Mouse (Mus musculus) heart, postnatal 10 days (tissue): ENCODE results near the gene Got1. TPM values are rescaled to one million over a fixed set of nuclear protein-coding genes. Genes with fewer than 3 reads are reported as not detected.

Experiments used
- DNase-seq, 2 experiments: peaks; one replicate each; pipeline ENCODE4 v3.0.0; 2021
- intact Hi-C: fragments of 180-260 bp; cut with DNase I; formaldehyde crosslinking; loops from one replicate; pipeline ENCODE4 v1.15.1; 2025
- total RNA-seq, 2 experiments: library from RNA; stranded (reverse); gene quantifications; 2 replicates each; pipeline ENCODE4 v1.2.3; 2021

Got1 gene
- 100 to 1,000 TPM; 438 to 489 TPM for total RNA-seq

DNA sequence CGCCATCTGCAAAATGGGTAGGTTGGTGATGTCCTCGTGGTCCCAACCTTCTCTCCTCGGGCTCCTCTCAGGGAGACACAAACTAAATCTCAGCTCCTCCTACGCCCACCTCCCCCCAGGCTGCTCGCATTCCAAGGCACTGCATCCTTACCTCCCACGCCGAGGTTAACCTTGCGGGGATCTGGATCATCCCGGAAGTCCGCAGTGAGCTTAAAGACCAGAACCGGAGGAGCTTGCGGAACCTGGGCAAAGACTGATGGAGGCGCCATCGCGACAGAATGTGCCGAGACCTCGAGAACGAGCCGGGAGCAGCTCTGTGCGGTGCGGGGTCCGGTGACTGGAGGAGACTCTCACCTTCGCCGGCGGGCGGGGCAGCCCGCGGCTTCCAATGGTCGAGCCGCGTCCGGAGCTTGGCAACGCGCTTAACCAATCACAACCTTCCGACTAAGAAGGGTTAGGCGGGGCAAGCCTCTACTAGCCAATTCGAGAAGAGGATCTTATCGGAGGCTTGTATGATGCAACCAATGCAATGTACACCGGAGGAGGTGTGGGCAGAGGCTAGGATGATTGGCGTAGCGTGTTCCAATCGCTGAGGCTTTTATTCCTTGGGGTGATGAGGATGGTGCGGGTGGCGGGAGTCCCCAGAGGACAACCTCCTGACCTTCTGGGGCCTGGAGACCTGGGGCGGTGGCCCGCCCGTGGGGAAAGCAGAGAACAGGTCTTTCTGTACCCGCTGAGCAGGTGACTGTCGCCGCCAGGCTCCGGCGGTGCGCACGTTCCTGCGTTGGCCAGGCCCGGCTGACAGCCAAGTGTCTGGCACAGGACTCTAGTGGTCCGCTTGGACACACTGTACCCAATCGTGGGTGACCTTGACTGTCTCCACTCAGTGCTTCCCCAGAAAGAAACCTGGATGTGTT is at the start of gene Got1:
Gene Got1, minus strand, starts transcription at position 419 of the 917 bp plus-strand sequence.
- peak; percentile 96 to 98 for DNase-seq
- intact Hi-C loops = no loop called here

DNA sequence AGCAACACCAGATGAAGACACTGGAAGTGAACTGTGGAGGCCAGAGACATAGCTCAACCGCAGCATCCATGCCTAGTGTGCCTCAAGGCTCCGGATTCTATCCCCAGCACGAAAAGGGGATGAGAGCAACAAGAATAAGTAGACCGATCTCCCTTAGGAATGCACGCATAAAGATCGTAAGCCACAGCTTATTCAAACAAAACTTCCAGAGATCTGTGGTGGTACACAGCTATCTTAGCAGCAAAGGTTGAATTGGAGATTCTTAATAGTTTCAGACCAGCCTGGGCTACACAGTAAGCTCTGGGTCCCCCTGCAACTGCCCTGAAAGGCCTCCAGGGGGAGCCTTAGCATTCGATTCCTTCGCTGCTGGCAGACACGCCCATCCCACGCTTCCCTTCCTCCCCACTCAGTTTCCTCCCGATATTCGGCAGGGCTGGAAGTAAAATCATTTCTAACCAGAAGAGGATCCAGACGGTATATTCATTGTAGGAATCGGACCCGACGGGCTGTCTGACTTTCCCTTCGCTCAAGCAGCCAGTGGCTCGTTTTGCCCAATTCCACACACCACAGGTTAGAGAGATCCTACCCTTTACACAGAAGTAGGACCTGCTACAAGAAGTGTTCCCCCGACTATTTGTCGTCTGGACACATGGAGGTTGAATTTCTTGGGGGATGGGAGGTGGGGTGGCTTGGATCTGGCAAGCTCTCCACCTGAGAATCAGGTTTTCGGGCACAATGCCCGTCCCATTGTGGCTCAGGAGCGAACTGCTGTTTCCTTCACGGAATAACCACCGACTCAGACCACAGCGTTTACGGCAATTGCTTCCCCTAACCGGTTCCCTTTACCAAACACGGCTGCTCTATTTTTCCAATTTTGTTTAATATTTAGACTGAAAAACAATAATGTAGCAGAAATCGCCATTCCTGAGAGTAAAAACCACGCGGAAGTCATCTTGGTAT is 46.7 kb upstream of the Got1 start:
- DNase-seq = peak; percentile 77 to 84
- intact Hi-C loops = loop anchor here (1.0 to 2.0 kb wide), 3 partner anchors 54 to 84 kb away; no protein-coding TSS in a partner anchor

DNA sequence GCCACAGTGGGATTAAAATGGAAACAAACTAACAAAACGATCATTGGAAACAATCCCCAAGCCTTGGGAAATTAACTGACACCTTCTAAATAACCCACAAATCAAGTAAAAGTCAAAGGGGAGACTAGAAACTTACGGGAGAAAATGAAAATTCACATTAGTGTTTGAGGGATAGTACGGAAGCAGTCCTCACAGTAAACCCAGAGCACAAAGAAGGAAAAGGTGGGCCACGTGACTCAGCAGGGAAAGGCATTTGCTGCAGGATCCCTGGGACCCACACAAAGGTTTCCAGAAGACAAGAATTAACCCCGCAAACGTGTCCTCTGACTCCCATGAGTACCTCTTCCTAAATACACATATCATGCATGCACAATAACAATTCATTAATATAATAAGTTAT is 44.7 kb upstream of the Got1 start:
- no peak for DNase-seq
- intact Hi-C loops = no loop called here

DNA sequence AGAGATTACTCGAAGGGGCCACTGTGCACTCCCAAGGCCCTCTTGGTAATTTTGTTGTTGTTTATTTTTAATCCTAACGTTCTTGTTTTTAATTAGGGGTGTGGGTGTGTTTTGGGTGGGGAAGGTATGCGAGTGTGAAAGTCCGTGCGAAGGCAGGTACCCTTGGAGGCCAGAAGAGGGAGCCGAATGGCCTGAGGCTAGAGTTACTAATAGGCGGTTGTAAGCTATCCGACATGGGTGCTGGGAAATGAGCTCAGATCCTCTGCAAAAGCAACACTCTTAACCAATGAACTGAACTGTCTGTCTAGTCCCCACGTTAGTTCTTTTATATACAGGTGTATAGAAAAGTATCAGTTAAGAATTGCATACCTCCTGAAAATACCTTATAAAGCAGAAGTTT is 43.9 kb upstream of the Got1 start:
- DNase-seq = no peak
- intact Hi-C loops = no loop called here

DNA sequence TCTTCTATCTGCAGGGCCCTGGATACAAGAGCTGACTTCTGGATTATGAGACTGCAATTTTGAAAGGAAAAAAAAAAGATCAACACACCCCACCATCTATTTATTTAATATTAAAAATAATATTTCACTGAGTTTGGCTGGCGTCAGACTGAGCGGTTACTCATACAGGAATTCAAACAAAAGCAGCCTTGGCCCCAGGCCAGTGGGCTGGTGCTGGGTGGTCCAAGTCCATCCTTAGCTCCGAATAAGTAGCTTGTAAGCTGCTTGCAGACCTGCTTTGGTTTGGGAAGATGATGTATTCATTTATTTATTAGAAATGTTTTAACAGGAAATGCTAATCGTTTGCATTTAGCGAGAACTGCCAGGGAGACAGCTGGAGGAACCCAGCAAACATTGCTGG is 38.8 kb upstream of the Got1 start:
- intact Hi-C loops = no loop called here

DNA sequence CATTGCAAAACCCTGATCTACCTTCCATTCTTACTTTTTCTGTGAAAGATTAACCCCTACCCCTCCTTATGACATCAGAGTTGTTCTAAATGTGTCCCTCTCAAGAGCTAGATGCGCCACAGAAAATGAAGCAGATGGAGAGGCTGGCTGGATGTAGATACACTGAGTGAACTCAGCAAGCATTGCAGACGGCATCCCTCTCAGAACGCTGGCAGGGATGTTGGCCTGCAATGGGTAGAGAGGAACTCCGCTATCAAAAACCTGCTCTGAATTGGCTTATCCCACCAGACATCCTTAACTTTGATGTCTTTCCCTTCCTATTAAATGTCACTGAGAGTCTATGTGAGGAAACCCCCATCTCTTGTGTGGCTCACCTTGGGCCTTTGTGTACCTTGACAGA is 37.4 kb upstream of the Got1 start:
- DNase-seq = no peak
- intact Hi-C loops = no loop called here

More for the DNA sequence above, 38.8 kb upstream of the Got1 start:
- peak; percentile 29 to 49 for DNase-seq

DNA sequence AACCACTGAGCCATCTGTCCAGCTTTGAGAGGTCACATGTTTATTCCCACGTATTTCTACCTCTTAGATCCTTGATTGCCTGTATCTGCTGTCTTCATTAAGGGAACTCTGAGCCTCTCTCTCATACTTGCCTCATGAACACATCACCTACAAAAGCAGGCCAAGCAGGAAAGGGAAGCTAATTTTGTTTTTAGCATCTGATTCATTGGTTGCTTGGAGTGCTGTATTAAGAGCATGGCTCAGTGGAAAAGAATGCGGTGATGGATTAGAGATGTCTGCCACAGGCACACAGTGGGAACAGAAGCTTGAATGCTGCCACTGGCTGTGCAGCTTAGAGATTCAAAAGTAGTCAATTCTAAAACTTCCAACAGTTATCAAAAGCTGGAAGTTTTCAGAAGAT is 35.8 kb upstream of the Got1 start:
- intact Hi-C loops = no loop called here
- no peak for DNase-seq

DNA sequence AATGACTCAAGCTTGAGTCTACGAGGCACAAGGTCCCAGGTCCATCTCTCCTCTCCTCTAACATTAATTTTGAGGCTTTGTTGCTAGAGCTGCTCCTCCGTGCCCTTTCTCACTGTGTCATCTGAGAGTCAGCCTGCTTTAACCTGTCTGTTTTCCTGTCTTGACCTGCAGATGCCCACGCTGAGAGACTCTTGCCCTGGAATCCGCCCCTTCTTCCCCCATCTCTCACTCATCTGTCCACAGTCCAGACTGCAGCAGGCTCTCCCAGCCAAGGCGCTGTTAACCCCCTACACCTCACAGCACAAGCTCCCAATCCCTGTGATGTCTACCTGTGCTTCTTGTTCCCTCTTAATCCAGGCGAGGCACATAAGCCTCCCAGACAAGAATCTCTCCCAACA is 27.1 kb upstream of the Got1 start:
- no peak for DNase-seq
- intact Hi-C loops = no loop called here

DNA sequence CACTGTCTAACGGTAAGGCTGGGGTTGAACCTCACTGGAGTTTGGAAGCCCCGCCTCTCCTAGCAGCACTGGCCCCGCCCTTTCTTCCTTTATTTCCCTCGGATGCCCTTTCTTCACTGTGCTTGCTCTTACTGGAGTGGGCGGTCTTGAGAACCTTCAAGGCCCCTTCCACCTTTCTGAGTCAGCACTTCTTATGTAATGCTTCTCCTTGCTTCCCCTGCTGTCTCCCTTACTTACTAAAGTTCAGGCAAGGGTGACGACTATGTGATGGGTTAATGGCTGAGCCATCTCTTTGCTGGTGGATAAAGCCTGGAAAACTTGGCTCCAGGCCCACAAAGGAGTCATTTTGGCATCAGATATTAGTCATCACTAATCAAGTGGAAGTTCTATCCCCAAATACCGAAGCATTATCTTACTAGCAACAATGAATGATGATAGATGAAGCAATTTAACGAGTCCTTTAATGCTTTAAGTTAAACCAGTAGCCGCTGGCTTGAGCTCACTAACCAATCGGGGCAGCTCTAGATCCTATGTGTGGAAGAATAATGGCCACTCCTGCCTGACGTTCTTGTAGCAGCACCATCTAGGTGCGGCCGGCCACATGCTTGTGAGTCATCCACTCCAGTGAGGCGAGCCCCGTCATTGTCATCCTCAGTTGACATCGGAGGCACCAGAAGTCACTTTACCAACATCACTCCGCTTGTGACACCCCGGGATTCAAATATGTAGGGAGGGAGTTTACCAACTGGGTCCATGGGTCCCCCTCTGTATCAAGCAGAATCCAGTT is 26.5 kb upstream of the Got1 start:
- intact Hi-C loops = no loop called here

DNA sequence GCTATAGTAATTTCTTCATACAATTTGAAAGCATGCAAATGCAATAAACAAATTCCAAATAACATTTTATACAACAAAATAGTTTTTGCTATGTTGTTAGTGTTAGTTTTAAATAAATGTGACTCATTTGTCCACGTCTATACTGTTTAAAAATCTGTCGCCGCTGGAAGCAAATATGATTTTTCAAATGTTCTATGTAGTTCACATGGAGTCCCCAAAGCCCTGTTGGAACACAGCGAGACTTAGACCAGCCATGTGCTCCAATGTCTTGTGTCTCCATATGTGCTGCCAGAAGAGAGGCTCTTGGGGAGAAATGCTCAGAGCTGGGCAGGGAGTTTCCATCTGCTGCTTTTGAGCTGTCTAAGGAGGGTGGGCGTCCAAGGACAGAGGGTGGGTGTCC is 23.7 kb upstream of the Got1 start:
- DNase-seq = no peak
- intact Hi-C loops = no loop called here

More for the DNA sequence above, 26.5 kb upstream of the Got1 start:
- no peak for DNase-seq

DNA sequence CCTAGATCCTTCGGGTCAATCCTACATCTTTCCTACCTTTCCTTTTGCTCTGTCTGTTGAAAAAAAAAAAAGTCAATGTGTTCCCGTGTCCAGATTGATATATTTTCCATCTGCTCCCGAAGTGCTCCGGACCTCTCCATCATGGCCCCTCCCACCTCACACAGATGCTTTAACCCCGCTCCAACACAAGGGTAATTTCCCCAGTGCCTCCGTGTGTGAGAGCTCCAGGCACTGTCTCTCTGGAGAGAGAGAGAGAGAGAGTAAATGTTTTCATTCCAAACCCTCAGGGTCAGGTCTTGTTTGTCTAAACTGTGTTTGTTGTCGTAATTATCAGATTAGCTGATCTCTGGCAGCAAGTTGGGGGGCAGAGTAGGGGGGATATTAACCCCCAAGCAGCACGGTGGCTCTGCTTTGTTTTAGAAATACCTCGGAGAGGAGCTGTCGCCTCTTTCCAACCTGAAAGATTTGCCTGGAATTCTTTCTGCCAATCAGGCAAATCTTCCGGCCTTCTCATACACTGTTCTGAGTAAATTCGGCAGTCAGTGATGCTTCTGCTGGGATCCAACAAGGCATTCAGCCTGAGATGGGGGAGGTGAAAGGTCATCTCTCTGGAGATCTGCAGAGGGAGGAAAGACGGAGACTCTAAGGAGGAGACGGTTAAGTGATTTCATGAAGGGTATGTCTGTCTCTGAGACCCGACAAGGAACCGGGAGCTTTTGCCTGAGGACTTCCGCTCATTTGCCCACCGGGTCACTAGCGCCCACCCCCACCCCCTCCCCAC is 22.1 kb upstream of the Got1 start:
- DNase-seq = no peak
- intact Hi-C loops = no loop called here

DNA sequence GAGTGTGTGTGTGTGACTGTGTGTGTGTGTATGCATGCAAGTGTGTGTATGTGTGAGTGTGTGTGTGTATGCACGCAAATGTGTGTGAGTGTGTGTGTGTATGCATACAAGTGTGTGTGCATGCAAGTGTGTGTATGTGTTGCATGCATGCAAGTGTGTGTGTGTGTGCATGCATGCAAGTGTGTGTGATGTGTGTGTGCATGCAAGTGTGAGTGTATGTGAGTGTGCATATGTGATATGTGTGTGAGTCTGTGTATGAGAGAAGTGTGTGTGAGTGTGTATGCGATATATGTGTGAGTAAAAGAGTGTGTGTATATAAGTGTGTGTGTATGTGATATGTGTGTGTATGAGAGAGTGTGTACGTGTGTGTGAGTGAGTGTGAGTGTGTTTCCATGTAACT is 11.0 kb upstream of the Got1 start:
- DNase-seq = no peak
- intact Hi-C loops = no loop called here

DNA sequence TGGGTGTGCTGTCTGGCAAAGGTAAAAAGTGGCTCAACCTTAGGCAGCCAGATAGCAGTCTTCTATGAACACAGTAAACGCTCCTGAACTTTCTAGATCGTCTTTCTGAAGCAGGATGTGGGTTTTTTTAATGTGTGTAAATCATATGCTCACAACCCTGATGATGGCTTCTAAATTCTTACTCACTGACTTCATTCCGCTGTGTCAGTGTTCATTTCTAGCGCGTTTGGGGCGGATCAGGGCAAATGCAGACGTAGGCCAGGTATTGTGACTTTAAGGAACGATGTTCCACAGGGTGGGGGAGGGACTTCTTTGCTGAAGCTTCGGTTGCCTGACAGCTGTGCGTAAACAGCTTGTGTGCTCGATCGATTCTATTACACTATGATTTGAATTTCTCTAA is 6.5 kb upstream of the Got1 start:
- no peak for DNase-seq
- intact Hi-C loops = loop anchor here (1.0 to 5.0 kb wide), 2 partner anchors 76 to 124 kb away; no protein-coding TSS in a partner anchor

DNA sequence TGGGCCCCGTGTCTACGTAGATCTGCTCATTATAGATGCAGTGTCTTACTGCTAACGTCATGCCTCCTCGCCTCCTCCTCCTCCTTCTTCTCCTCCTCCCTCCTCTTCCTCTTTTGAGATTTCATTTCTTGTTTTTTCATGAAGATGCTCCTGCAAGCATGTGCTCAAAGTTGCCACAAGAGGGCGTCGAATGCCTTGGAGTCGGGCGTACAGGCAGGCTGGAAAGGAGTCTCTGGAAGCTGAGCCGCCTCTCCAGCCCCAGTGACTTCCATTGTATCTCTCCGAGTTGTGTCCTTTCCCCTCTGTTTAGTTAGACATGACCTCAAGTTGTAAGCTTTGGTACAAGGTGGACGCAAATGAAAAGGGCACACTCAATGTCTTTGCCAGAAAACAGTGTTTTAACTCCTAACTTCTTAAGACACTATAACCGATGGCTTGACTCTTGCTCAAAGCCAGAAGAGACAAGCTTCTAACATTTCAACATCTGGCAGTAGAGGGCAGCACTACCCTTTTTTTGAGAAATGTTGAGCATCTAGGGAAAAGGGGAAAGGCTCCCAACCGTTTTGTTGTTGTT is 5.9 kb upstream of the Got1 start:
- intact Hi-C loops = loop anchor here (5.0 kb wide), 1 partner anchor 77 kb away; no protein-coding TSS in a partner anchor
- DNase-seq = peak; percentile 85 to 90

DNA sequence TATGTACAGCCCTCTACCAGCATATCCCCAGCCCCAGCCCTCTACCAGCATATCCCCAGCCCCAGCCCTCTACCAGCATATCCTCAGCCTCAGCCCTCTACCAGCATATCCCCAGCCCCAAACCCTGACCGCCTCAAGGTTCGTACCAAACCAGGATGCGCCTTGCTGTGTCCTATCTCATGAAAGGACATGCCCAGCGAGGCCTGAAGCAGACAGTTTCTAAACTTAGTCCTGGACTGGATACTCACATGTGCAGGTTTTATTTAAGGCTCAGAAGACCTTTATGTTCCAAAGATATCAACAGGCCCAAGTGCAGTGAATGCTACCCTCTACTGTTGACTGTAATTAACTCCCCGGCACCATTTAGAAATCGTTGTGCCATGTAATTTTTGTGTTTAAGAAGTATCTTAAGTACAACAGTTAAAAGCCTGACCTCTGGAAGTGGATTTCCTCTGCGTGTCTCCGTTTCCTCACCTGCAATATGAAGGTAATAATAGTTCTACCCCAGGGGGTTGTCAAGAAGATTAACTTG is 3.7 kb upstream of the Got1 start:
- peak in 1 of 2 experiments; percentile 48 for DNase-seq
- intact Hi-C loops = no loop called here

DNA sequence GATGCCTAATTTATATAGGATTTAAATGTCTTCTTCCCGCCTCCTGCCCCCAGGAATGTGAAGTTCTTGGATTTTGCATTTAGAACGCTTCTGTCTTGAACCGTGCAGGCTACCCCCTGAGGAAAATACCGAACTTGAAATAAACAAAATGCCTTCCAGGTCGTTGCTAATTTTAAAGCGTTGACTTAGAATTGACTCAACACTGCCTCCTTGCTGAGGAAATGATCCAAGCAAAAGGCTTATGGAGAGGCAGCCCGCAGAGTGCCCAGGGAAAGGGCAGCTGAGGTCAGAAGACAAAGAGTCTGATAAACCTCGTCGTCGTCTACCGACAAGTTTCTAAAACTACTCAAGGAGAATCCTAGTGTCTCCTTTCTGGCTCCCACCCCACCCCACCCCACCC is 2.7 kb upstream of the Got1 start:
- DNase-seq = peak; percentile 81 to 83
- intact Hi-C loops = loop anchor here (1.0 kb wide), 1 partner anchor 31 kb away; no protein-coding TSS in a partner anchor

DNA sequence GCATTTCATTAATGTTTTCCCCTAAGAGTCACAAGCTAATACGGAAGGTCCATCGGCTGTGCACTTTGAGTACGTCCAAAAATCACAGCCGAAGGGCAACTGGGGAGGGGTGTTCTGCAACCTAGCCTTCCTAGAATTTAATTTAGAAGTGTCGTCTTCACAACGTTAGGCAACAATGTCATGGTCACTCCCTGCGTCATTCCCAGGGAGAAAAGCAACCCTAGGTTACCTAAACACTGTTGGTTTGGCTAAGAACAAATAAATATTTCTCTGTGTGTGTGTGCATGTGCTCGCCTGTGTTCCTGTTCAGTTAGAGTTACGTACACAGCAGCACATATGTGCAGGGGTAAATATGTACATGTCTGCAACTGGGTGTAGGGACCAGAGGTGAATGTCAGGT is 1.6 kb upstream of the Got1 start:
- intact Hi-C loops = no loop called here
- DNase-seq = no peak

DNA sequence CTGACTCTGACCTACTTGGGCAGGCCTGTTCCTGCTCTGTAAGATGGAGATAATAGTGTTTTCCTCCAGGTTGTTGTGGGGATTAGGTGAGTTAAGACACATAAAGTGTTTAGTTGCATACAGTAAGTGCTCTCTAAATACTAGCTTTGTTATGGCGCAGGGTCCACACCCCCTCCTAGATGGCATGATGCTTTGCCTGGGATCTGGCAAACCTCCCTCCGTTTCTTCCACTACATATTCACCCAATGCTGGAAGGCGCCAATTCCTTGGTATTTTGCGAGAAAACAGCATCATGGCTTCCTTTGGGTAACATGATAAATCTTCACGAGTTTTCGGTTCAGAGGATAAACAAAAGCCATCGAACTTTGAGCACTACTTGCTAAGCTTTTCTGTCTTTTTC is 1.2 kb upstream of the Got1 start:
- intact Hi-C loops = no loop called here
- DNase-seq = no peak

DNA sequence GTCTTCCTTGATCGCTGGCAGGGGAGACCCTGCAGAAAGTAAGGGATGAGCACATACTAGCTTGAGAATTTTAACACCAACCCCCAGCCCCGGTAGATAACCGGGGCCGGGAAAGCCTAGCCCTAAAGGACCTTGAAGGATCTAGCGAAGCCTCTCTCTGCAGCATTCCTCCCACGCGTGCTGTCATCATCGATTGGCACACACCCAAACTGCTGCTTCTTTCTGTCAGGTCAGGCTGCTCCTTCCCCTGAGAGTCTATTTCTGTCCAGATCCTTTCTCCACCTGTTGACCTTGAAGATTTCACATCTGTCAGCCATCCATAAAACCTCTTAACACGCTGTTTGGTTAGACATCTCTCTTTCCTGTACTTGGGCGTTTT is 688 bp upstream of the Got1 start:
- intact Hi-C loops = no loop called here
- no peak for DNase-seq
